Mouse (Mus musculus) right cerebral cortex, postnatal 4 days (tissue): ENCODE results near the gene Aes.
A peak's percentile ranks its signal among the peaks of the same experiment; 100 is the strongest.

Experiments used
- DNase-seq: peaks from one replicate; pipeline ENCODE4 v3.0.0-alpha.2; 2022

Aes gene

DNA sequence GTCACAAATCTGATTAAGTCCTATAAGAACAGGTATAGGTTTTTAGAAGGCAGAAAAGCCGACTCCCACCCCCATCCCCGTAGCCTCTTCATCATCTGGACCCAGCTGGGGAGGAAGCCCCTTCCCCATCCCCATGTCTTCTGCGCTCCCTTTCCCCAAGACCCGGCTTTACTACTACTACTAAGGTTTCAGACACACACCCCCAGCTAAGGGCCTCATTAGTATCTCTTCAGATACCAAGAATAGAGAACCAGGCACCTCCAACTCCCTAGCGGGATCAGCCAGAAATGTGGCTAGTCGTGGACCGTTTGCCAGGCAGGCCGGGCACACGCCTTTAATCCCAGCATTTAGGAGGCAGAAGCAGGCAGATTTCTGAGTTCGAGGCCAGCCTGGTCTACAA is 40.8 kb downstream of the Aes start:
- no peak for DNase-seq

DNA sequence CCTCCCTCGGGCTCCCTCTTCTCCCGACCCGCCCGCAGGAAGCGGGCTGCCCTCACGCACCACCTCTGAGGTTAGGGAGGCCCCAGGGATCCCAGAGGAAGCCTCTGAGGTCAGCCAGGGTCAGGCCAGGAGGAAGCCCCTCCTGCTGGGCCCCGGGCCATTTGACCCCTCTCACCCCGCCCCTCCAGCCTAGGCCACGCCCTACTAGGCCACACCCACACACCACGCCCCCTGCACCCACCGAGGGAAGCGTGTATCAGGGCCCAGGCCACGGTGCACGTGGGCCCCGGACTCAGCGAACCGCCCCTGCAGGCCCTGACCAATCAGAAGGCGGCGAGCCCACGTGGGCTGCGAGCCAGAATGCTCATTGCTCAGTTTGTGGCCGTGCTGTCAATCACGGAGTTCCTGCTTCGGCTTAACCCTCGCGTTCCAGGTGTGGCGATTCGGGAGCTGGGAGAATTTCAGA is 41.5 kb downstream of the Aes start, which contains the start of gene Tle6:
Gene Tle6 (minus strand): TSS at position 336 of the 466 bp plus-strand sequence.
- DNase-seq, result peak; percentile 97

DNA sequence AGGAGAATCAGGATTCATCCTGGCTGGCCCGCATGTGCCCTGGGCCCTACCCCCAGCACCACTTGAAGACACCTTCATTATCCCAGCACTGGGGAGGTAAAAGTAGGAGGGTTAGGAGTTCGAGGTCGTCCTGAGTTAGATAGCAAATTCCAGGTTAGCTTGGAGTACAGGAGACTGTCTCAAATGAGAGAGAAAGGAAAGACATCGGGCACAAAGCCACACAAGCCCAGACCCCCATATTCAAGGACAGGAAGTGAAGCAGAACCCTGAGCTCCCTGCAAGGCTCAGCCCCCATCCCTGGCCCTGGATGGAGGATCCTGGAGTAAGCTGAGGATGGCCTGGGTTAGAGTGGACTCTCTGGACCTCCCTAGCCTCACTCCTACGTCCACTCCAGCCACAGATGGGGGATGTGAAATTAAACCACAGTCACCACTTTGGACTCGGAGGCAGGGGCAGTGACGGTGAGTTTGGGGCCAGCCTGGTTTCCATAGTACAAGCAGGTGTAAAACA is 42.2 kb downstream of the Aes start:
- DNase-seq, result no peak

DNA sequence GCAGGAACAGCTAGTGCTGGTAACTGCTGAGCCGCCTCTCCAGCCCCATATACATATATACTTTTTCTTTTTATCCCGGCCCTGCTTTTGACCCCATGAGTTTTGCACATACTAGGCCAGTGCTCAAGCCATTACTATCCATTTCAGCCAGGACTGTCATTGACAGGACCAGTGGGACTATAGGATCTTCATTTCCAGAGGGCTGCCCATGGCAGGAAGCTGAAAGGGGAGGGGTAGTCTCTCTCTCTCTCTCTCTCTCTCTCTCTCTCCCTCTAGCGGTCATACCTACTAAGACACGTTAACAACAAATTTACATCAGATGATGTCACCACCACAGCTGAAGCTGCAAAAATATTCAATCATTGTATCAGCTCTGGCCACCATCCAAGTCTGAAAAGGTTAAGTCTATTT is 43.5 kb downstream of the Aes start:
- DNase-seq, result no peak

DNA sequence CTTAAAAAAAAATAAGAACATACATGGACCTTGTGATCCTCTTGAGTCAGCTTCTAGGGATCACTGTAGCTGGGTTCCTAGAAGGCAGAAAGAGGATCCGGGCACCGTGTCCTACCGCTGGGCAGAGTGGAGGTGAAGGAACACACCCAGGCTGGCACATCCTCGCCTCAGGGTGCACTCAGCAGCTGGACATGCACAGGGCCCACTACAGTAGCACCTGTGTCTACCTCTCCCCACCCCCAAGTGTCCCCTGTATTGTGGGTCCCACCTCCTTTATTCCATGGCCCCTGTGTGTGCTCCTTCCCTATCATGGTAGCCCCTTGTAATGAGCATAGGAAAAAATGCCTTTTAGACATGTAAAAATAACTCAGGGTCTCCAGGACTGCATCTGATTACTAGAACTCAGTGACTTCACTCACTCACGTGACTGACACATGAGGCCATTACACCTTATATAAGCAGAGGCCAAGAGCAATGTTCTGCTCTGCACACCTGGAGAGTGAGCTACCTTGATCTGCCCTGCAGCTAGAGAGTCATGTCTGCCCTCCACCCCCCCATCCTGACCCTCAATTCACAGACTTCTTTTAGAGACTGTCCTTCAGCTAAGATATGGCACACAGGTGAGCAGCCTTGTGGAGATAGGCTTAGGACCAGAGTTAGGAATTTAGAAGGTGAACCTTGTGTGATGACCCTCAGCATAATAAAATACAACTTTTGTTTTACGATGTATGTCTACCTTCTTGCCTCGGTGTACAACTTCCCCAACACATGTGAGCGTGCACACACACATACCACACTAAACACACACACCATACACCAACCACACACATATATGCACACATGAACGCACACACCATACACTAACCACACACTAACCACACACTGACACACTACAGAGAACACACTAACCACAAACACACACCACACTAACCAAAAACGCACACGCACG is 45.0 kb downstream of the Aes start:
- DNase-seq, result no peak

DNA sequence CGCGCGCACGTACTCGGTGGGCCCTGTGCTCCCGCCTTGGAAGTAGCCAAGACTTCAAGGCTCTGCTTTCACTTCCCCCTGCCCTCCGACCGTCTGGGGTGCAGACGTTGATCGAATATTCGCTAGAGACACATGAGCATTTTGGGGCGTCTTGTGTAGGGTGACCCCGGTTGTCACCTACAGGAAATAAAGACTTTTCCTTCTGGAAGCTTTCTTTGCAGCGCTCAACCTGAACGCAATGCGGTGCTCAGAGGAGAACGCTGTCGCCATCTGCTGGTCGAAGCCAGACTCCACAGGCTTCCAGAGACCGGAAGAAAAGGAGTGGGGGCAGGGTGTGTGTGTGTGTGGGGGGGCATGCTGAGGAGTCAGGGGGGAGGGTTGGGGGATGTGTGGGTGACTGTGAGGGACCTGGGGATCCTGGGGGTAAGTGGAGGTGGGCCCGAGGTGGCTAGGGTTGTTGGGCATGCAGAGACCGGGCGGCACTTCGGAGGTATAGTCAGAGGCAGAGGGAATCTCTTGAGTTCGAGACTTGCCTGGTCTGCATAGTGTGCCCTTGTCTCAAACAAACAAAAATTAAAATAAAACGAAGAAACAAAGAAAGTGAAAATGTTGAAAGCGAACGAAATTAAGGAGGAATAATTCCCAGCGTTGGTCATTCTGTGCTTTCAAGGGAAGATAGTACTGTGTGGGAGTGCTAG is 45.8 kb downstream of the Aes start:
- DNase-seq, result peak; percentile 94

DNA sequence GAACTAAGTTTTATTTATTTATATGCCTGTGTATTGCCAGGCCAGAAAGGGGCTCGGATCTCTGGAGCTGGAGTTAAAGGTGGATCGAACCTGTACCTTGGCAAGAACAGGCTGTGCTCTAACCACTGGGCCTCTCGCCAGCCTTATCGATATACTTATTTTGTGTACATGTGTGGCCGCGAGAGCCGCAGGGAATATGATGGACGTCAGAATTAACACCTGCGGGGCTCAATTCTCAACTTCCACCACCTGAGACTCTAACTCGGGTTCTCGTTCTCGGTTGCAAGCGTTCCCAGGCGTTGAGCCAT is 46.3 kb downstream of the Aes start:
- no peak for DNase-seq

DNA sequence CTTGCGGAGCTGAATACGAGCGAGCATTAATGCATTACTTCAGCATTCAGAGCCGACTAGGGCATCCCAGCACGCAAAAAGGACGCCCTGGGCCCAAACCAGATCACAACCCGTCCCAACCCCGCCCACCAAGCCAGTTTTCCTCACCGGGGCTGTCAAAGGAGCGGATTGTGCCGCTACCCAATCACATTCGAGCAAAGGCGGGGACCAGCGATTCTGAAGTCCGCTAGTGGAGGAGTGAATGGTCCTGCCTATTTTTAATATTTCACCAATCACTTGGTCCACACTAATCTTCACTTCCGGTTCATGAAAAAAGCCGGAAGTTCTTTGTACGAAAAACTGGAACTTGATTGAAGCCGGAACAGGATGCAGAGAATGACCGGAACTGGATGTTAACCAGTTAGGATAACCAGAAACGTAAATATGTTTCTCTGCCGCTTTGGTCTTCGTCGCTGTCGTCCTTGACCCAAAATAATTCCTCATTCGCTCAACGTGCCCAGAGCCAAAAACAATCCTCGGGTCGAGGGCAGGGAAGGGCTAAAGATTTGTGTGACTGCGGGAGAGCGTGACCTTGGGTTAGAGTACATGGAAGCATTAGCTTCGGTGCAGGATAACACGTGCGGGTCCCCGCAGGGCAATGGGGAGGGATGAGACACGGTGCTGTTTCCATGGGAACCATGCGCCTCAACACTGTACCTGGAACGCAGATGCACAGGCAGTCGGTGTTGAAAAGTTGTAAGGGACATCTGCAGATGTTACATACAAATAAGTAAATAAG is 46.9 kb downstream of the Aes start, which contains the start of gene BC025920:
Gene BC025920 (plus strand): TSS at position 297 of the 778 bp plus-strand sequence.
- peak; percentile 84 for DNase-seq

DNA sequence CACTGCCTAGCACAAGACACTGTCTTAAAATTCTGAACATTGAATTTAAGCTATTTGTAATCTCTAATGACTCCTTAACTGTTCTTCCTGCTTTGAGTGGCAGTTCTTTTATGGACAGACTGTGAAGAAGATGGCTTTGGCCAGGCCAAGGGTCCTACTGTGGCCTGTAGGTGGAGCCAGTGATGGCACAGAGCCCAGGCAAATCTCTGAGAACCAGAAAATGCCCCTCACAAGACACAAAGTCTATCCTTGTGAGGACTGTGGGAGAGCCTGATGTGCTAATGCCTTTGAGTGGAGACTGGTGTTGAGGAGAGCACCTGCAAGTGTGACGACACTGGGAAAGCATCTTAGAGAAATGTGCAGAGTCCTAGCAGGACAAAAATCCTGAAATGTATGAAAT is 49.0 kb downstream of the Aes start:
- DNase-seq, result no peak

DNA sequence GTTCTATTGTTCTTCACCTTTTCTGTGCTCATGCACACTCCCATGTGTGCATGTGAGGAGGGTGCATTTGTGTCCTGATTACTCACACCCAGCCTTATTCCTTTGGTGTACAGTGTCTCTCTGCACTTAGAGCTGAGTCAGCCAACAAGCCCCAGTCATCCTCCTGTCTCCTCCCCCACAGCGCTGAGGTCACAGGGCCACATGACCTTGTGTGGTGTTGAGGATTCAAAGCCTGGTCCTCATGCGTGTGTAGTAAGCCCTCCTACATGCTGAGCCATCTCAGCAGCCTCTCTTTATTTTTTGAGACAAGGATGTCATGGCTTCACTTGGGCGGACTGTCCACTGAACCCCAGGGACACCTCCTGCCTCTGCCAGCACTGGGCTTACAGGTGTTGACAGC is 53.5 kb downstream of the Aes start:
- no peak for DNase-seq

DNA sequence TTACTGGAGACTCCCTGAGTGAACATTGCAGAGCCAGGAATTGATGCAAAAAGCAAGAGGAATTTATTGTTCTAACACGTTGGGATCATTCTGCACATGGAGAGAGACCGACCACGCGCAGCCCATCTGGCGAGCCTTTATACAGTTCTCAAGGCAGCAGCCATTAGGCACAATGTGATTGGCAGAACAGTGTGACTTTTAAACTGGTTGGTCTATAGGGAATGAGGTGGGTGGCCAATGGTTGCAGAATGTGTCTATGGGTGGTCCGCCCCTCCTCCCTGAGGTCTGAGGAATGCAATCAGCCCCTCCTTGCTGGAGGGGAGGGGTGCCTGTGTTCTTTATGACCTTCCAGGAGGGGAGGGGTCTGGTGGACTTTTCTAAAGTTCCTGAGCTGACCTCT is 56.2 kb downstream of the Aes start:
- no peak for DNase-seq
